Mouse (Mus musculus) olfactory bulb, adult 2 months (tissue): ENCODE results near the gene Olfr45. TPM values are rescaled to one million over a fixed set of nuclear protein-coding genes. Genes with fewer than 3 reads are reported as not detected.
A peak's percentile ranks its signal among the peaks of the same experiment; 100 is the strongest.
"Not testable (repeated sequence)": the region's sequence is repeated elsewhere in the genome, so short reads cannot be mapped to it uniquely, and the experiment has no call there.

Experiments used
- H3K27ac ChIP-seq: fragments of 200-500 bp; 2 replicates; pipeline ENCODE4 v1.5.1; 2012; ENCODE audit warnings: low read depth, low read length; ENCODE audit not compliant: insufficient read depth
- H3K4me1 ChIP-seq: fragments of 200-500 bp; 2 replicates; pipeline ENCODE4 v1.6.1; 2012; ENCODE audit warnings: low read length; ENCODE audit not compliant: control insufficient read depth, insufficient read depth
- H3K4me3 ChIP-seq: fragments of 200-500 bp; 2 replicates; pipeline ENCODE4 v1.5.1; 2012; ENCODE audit warnings: mild to moderate bottlenecking, low read depth, low read length, moderate library complexity; ENCODE audit not compliant: insufficient read depth
- CTCF ChIP-seq: fragments of 200-500 bp; IDR thresholded peaks from 2 replicates; pipeline ENCODE4 v1.5.1; 2012; ENCODE audit warnings: low read depth, mild to moderate bottlenecking, low read length, moderate library complexity; ENCODE audit not compliant: insufficient read depth
- POLR2A ChIP-seq: fragments of 200-500 bp; IDR thresholded peaks from 2 replicates; pipeline ENCODE4 v1.6.1; 2012; ENCODE audit warnings: mild to moderate bottlenecking, low read depth, low read length, moderate library complexity; ENCODE audit not compliant: insufficient read depth
- WGBS: fragments of 180-500 bp; shearing (Covaris S2); methylation state at CpG from one replicate; pipeline ENCODE4 v1.1.7; 2018; 5-methylcytosine and 5-hydroxymethylcytosine counted together
- polyA plus RNA-seq: library from polyadenylated mRNA; stranded (reverse); fragments of >200 nt; gene quantifications from 2 replicates; pipeline ENCODE4 v1.2.4, GENCODE M21; 2012; ENCODE audit warnings: low replicate concordance; ENCODE audit not compliant: missing spikeins, insufficient read depth, insufficient read length

Gene Olfr45
- not detected in 2 replicates for polyA plus RNA-seq

DNA sequence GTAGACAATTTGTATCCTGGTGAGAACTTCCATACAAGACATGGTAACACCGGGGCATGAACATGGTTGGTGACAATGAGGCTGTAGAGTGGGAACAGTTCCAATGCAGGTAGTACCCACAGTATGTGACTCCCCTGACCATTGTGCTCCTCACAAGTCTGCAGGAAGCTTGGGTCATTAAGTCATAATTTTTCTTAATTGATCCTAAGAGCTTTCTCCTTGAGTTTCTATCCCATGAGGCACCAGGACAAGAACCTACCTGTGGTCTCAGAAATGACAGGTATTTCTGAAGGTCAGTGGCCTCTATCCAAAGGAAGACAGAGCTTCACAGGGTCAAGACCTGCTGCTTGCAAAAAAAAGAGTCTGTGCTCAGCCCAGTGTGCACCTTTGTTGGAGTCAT is at the start of gene Olfr45:
TSS of gene Olfr45 (plus strand) at position 301 of the 400 bp plus-strand sequence.
- TF ChIP-seq CTCF (no peak), POLR2A (no peak)
- Histone ChIP-seq H3K4me1 (no peaks in the 10 kb centered on the region), H3K27ac (no peak within 1 kb of the TSS), H3K4me3 (no peak within 1 kb of the TSS)
- 76% methylated on average over 1 of the region's 1 CpGs for WGBS

DNA sequence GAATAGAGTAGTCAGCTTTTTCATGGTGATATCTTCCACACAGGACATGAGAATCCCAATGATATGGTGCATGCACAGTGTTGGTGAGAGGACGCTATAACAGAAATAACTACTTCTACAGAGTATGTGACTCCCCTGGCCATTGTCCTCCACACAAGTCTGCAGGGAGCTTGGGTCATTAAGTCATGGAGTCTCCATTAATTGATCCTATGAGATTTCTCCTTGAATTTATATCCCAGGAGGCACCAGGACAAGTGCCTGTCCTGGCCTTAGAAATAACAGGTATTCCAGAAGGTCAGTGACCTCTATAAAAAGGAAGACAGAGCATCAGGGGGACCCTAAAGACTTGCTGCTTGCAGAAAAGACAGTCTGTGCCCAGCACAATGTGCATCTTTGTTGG is 35.6 kb upstream of the Olfr45 start, which contains the start of gene Olfr53:
TSS of gene Olfr53 (plus strand) at position 301 of the 400 bp plus-strand sequence.
- Histone ChIP-seq H3K4me1 (no peaks in the 10 kb centered on the region), H3K27ac (no peak within 1 kb of the TSS), H3K4me3 (no peak within 1 kb of the TSS)
- 92% methylated on average over 1 of the region's 1 CpGs for WGBS
- no peak for TF ChIP-seq POLR2A
- TF ChIP-seq CTCF: no peak

DNA sequence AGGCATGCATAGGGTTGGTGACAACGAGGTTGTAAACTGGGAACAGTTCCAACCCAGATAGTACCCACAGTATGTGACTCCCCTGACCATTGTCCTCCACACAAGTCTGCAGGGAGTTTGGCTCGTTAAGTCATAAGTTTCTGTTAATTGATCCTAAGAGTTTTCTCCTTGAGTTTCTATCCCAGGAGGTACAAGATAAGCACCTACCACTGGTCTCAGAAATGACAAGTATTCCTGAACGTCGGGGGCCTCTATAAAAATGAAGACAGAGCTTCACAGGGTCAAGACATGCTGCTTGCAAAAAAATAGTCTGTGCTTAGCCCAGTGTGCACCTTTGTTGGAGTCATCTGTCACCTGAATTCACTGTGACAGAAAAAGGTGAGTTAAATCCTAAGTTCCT is 22.1 kb upstream of the Olfr45 start, which contains the start of gene Olfr539:
TSS of gene Olfr539 (plus strand) at position 301 of the 400 bp plus-strand sequence.
- Histone ChIP-seq H3K27ac (no peak within 1 kb of the TSS), H3K4me3 (no peak within 1 kb of the TSS), H3K4me1 (no peaks in the 10 kb centered on the region)
- WGBS: 60% methylated on average over 4 of the region's 4 CpGs
- TF ChIP-seq POLR2A: no peak
- TF ChIP-seq CTCF: no peak

DNA sequence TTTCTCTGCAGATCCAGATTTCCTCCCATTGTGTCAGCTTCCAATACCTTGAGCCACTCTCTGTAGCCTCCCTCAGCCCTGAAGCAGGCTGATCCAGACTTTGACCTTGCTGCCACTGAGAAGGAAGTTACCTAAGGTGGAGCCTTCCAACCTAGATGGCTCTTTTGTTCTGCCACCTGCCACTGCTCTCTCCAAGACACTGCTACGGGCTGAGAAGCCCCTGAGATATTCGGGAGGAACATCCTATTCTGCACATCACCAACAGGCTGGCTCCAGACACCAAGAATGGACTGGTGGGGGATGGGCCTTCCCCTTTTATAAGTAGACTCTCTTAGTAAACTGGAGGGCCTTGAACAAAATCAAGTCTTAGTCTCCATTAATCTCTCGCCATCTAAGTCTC is 11.1 kb upstream of the Olfr45 start:
- H3K4me1 ChIP-seq, H3K4me3 ChIP-seq, H3K27ac ChIP-seq: not testable (repeated sequence)
- WGBS: 93% methylated on average over 3 of the region's 3 CpGs

DNA sequence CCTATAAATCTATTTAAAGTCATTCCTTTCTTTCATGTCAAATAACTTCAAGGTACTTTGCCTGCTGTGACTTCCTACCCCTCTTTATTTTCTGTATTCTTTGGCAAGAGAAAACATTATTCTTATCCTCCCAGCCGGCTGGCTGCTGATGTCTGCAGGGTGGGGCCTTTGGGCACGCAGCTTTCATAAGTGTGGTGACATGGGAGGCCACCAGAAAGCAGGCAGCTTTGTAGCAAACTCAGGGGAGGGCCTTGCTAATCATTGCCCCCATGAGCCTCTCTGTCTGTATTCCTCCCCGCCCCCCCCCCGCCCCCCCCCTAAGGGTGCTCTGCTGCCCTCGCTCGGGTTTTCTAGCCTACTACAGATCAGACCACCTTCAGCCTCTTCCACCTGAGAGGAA is 5.9 kb upstream of the Olfr45 start:
- H3K4me1 ChIP-seq: peaks cover 5% of the 10 kb centered on the region; the same call in 1 of the 2 replicates
- WGBS: 3% methylated on average over 6 of the region's 6 CpGs
- H3K27ac ChIP-seq: no peak overlapping the region
- H3K4me3 ChIP-seq: peak overlapping the region; percentile 4; the same call in 1 of the 2 replicates
- TF ChIP-seq POLR2A (no peak), CTCF (no peak)

DNA sequence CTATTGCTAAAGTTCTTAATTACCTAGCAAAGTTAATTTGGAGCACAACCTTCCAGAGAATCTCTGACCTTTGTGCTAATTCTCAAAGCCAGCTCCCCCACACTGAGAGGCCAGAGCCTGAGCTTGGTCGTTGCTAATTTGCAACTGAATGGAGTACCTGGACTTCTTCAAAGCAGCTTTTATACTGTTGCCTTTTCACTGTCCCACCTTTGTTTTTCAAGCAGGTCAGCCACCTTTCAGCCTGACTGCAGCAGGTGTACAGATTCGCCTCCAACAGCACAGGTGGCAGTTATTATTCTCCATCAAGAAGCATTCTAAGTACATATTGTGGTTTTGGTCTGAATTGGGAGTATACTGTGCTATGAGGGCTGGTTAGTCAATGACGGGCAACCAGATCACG is 2.2 kb upstream of the Olfr45 start:
- H3K4me3 ChIP-seq, H3K4me1 ChIP-seq, H3K27ac ChIP-seq: not testable (repeated sequence)
- 68% methylated on average over 4 of the region's 4 CpGs for WGBS

DNA sequence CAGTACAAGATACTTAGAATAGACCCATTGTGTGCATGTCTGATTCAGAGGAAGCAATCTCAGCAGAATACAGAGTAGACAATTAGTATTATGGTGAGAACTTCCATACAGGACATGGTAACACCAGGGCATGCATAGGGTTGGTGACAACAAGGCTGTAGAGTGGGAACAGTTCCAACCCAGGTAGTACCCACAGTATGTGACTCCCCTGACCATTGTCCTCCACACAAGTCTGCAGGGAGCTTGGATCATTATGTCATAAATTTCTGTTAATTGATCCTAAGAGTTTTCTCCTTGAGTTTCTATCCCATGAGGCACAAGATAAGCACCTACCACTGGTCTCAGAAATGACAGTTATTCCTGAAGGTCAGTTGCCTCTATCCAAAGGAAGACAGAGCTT is 15.2 kb downstream of the Olfr45 start, which contains the start of gene Olfr541:
TSS of gene Olfr541 (plus strand) at position 301 of the 400 bp plus-strand sequence.
- Histone ChIP-seq H3K4me3 (no peak within 1 kb of the TSS), H3K27ac (no peak within 1 kb of the TSS), H3K4me1 (no peaks in the 10 kb centered on the region)
- TF ChIP-seq CTCF: no peak
- TF ChIP-seq POLR2A: no peak

DNA sequence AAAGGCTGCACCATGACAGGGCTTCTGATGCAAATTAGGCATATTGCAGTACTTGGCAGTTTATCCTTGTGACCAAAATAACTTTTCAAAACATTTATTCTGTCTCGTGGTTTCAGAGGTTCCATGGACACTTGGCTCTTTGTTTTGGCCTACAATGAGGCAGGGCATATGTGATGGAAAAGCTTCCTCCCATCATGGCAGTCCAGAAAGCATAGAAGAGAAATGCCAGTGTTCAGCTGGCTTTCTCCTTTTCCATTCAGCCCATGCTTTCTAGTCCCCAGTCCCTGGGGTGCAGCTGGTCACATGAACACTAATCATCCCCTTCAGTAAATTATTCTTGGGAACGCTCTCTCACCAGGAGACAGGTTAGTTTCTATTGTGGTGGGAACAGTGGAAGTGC is 24.6 kb downstream of the Olfr45 start:
- Histone ChIP-seq H3K4me3 (no peak overlapping the region), H3K27ac (no peak overlapping the region), H3K4me1 (no peaks in the 10 kb centered on the region)
- no peak for TF ChIP-seq POLR2A
- TF ChIP-seq CTCF: no peak
- 18% methylated on average over 2 of the region's 2 CpGs for WGBS

DNA sequence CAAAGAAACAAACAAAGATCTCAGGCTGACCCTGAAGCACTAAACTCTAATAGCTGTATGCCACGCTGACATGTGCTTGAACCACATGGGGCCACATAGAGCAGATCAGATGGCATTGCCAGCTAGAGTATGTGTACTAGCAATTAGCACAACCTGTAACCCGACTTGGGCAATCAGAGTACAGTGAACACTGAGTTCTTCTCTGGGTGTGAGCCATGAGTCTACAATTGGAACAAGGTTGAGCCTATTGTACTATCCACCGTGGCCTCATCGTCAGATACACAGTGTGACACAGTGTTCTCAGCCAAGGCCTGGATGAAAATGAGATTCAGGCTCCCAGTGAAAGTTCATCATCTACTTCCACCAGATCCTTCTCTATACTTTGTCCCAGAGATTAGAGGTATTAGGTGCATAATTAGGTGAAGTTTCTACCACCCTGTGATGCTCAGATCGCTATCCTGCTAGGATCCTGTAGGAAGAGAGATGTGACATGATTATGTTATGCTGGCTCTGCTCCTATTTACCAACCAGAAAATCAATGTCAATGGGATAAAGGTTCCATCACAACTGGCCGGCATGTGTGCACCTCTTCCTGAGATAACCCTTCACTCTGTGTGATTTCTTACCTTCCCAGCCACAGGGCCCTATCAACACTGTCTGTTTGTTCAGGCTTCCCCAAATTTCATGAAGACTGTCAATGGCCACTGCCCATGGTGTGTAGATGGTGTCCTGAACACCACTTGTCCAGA is 26.0 kb downstream of the Olfr45 start:
- Histone ChIP-seq H3K4me1 (no peaks in the 10 kb centered on the region), H3K27ac (no peak overlapping the region), H3K4me3 (no peak overlapping the region)
- no peak for TF ChIP-seq CTCF
- TF ChIP-seq POLR2A: no peak
- 64% methylated on average over 6 of the region's 6 CpGs for WGBS
